Mouse (Mus musculus) ovary, adult 18-20 months (tissue): Measurements from ENCODE around the gene Adgrv1.
"Not testable (repeated sequence)": the region's sequence is repeated elsewhere in the genome, so short reads cannot be mapped to it uniquely, and the experiment has no call there.

Experiments used
- DNase-seq: peaks from one replicate; pipeline ENCODE4 v3.0.0; 2022; ENCODE audit warnings: low spot score, mixed read lengths

The Adgrv1 gene

DNA sequence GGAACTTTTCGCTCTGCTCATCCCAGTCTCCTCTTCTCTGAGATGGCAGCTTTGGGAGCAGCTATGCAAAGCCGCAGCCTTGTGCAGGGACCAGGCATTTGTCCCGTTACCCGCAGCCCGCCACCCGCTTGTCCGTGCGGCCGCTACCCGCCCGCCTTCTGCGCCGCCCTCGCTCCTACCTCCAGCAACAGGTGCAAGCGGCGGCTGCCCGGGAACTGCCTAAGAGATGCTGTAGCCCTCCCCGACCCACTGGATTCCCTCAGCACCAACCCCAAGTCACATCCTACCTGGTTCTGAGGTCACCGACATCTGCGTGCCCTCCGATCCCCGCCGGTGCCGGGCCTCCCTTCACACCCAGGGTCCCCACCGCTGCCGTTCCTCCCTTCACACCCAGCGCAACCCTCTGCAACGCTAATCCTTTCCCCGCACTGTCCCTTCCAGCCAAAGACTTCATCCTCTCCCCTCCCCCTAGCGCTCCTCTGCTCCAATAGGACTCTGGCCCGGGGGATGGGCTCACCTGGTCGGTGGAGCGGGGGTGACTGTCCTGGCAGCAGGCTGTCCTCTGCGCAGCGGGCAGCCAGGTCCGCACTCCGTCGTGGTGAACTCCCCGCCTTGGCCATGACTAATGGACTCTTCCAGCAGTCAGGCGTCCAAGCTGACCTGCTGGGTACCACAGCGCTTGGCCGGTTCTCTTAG is at the start of gene Adgrv1:
Gene Adgrv1 (minus strand): TSS at position 435 of the 696 bp plus-strand sequence.
- peak; percentile 87 for DNase-seq

GRCm38 (mm10) chr13:81675333-81675732 is 42.4 kb upstream of the Adgrv1 start:
- DNase-seq: no peak

GRCm38 (mm10) chr13:81667713-81668112 is 34.8 kb upstream of the Adgrv1 start:
- no peak for DNase-seq

DNA sequence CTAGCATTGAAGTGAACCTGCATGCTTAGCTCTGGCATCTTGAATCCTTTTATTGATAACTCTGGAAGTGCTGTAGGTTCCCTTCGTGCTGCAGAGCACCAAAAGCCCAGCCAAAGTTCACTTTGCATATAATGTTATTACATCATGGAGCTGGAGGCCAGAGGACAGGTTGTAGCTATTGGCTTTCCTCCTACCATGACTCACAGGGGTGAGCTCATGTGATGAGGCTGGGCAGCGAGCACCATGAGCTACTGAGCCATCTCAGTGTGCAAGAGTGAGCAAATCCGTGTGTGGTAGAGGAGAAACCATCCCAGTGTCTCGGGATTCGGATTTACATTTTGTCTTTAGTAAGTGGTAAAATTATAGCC is 31.4 kb upstream of the Adgrv1 start:
- no peak for DNase-seq

GRCm38 (mm10) chr13:81663566-81664330 is 30.8 kb upstream of the Adgrv1 start:
- DNase-seq: no peak

- no peak for DNase-seq
These were observed 25.2 kb upstream of the Adgrv1 start for GRCm38 (mm10) chr13:81658053-81658752.

GRCm38 (mm10) chr13:81657351-81658052 is 24.5 kb upstream of the Adgrv1 start, which contains the start of gene Lysmd3:
Gene Lysmd3 (plus strand): TSS chr13:81657663.
- peak; percentile 87 for DNase-seq

DNA sequence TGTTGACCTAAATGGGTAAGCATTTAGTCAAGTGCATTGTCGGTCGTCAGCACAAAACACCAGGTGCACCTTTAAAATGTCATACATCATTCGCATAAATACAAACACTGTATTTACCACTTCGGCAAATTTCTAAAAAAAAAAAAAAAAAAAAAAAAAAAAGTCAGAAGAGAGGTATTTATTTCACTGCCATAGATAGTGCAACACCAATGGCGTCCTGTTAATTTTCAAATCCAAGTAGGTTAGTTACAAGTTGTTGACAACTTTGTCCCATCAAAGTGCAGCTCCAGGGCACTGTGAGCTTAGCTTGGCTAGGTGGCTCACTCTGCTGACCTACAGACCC is 24.0 kb upstream of the Adgrv1 start:
- no peak for DNase-seq

GRCm38 (mm10) chr13:81656091-81656850 is 23.3 kb upstream of the Adgrv1 start:
- DNase-seq: no peak

DNA sequence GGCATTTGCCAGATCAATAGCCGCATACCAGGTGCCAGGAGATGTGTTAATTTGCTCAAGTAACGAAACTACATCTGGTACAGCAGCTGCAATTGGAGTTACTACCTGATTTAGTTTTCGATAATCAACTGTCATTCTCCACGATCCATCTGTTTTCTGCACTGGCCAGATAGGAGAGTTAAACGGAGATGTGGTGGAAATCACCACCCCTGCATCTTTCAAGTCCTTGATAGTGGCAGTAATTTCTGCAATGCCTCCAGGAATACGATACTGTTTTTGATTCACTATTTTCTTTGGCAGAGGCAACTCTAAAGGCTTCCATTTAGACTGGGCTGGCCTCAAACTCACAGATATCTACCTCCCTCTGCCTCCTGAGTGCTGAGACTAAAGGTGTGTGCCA is 17.4 kb upstream of the Adgrv1 start:
- not testable (repeated sequence) for DNase-seq

DNA sequence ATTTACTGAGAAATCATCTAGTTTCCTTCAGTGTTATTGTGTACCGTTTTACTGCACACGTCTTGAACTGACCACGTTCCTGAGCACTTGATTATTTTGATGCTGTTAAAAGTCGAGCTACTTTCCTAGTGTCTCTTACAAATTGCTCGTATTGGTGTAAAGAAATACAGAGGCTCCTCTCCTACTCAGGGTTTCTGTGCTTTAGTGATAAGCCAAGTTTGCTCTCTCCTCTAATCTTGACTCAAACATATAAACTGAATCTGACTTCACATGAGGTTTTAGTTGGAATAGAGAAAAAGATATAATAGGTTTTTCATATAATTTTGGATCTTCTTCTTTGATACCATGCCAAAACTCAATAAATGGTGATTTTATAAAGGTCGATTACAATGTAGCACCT is 13.4 kb upstream of the Adgrv1 start:
- DNase-seq: no peak

DNA sequence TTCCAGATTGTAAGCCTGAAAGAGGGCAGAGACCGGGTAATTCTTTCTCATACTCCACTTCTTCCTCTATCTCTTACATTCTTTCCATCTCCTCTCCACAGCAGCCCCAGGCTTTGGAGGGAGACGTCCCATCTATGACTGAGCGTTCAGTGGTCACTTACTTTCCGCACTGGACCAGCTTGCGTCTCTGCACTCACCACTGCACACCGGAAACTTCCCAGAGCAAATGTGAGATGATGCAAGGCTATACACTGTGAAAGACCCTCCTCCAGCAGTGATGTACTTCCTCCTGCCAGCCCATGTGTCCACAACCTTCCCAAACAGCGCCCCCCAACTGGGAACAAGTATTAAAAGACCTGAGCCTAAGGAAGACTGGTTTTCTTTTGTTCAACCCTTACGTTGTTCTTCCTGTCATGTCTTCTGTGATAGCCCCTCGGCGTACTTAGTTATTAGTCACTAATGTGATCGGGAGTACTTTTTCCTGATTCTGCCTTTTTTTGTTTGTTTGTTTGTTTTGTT is 11.2 kb upstream of the Adgrv1 start:
- DNase-seq: no peak

- DNase-seq: no peak
These were observed 9.7 kb upstream of the Adgrv1 start for GRCm38 (mm10) chr13:81642491-81643149.

DNA sequence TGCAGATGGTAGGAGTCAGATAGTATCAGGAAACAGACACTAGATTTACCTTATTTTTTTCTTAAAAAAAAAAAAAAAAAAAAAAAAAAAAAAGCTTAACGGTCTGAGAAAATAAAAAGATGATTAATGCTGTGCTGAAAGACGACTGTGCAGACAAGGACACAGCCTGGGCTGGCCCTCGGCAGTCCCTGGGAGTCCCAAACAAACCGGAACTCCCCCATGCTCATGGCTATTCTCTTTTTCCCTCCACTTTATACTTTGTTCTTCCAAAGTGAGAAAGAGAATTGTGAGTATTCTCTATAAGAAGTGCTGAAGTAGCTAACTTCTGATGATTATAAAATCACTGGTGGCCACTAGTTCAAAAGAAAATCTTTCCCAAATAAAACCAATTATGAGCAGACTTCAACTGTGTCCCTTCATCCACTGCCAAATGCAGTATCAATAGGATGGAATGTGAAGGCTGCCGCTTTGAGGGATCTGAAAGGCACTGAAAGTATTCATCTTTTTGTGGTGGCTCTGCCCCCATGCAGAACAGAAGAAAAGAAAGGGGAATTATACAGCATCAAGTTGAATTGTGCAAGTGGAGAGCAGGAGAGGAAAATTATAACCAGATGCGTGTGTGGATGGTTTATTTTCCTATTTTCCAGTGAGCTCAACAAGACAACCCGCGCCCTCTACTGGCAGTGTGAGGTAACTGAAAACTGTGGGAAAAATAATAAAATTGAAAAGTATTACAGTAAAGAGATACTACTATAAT is 8.5 kb upstream of the Adgrv1 start:
- no peak for DNase-seq

DNA sequence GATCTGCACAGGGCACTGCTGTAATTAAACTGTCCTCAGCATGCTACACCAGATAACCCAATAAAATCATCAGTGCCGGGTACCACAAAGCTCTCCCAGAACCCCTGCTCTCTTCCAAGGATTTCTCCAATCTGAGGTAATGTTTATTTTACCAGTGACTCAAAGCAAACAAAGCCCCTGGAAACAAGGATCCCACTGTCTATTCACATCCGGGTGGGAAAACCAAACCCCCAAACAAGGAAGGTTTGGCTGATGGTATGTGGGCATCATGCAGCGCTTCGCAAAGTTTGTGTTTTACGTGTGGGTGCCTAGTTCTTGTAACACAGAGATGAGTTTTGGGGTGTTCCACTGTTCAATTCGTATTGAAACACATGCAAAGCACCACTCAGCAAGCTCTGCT is 7.9 kb upstream of the Adgrv1 start:
- DNase-seq: no peak

GRCm38 (mm10) chr13:81639624-81640023 is 6.7 kb upstream of the Adgrv1 start:
- DNase-seq: no peak

GRCm38 (mm10) chr13:81630566-81630965 is 2.4 kb downstream of the Adgrv1 start:
- no peak for DNase-seq

DNA sequence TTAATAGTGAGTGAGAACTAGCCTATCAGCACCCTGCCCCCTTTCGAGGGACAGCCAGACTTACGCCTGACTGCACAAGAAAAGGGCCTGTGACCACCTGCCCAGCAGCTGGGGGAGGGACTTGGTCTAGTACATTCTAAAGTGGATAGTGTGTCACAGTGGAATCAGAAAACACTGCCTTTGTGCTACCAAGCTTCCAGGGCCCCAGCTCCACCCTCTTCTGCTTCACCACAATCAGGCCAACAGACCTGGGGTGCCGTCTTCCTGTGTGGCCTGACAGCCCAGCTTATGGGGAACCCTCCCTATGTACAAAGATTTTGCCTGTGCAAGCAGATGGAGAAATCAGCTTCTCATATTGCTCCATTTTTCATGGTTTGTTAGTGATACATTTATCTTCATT is 3.6 kb downstream of the Adgrv1 start:
- DNase-seq: no peak

DNA sequence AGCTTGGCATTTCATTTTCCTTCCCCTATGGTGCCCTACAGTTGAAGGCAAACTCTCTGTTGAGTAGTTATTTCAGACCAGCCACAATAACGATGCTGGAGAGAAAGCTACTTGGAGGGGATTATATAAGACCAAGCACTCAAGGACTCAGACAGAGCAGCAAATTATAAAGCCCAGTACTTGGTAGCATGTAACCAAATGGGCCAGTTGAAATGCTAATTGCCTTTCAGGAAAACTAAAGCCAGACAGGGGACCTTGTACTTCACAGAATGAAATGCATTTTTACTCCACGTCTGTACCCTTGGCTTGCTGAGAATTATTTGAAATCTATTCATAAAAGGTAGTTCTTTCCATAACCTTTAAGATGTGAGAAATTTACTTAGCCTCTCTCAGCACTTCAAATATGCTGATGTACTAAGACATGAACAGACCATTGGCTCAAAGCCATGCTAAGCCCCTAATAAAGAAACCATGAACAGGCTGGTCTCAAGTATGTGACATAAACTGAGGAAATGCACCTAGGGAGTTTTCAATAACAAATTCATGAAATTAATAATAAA is 4.2 kb downstream of the Adgrv1 start:
- DNase-seq: no peak

- DNase-seq: not testable (repeated sequence)
These were observed 5.1 kb downstream of the Adgrv1 start for GRCm38 (mm10) chr13:81627861-81628260.
